Mouse (Mus musculus): ENCODE measurements at regions not wholly inside any gene's neighbourhood (a gene's known extent, or its start where the extent isn't known, plus 50 kb on each side); places are given as distances from the start of the nearest gene placed in this dataset.

DNA sequence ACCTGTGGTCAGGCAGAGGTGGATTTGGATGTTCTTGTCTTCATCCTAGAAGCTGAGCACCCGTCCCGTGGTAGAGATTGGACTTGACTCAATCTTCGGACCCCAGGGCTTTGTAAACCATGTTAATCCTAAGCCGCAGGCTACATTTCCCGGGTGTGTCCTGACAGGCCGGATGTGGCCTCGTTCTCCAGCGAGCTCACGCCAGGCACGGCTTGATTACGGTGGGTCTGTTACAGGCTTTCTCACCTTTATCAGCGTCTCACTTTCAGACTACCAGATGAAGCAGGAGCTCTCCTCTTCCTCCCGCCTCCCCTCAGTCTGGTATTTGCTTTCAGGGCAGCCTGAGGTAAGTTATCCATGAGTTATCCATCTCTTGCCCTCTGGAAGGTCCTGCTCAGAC, 156.4 kb upstream of the Six2 start:
- no peak for DNase-seq (ENCODE audit: low spot score in 2 of 2)

DNA sequence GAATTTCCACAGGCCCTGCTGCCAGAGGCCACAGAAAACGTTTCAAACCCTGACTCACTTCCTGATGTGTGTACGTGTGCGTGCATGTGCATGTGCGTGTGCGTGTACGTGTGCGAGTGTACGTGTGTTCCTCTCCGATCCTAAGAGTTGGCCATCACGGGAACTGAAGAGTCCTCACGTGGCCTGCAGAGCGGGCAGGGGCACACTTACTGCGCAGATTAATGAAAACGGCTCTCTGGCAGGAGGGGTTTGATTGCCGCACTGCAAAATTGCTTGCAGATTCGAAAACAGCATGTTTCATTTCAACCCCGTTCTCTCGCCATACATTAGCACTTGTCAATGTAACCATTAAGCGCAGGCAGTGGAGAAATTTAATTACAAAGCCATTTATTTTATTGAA, 135.0 kb upstream of the Six2 start:
- no peak for DNase-seq (ENCODE audit: low spot score in 2 of 2)

DNA sequence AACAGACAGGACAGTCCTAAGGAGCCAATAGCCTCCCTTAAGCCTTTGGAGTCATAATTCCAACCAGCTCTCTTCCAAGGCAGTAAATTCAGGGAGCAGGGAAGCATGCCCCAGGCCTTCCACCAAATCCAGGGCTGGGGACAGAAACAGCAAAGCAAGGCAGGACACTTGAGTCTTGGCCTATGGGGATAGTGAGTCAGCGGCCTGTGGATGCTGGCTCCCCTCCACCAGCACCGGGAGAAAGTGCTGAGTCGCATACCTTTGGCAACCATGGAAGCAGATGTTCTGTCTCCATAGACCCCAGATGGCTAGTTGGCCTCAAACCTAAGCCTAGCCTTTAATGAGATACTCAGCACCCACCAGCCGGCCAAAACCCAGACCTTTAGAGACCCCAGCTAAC, 133.8 kb upstream of the Six2 start:
- no peak for DNase-seq (ENCODE audit: low spot score in 2 of 2)

DNA sequence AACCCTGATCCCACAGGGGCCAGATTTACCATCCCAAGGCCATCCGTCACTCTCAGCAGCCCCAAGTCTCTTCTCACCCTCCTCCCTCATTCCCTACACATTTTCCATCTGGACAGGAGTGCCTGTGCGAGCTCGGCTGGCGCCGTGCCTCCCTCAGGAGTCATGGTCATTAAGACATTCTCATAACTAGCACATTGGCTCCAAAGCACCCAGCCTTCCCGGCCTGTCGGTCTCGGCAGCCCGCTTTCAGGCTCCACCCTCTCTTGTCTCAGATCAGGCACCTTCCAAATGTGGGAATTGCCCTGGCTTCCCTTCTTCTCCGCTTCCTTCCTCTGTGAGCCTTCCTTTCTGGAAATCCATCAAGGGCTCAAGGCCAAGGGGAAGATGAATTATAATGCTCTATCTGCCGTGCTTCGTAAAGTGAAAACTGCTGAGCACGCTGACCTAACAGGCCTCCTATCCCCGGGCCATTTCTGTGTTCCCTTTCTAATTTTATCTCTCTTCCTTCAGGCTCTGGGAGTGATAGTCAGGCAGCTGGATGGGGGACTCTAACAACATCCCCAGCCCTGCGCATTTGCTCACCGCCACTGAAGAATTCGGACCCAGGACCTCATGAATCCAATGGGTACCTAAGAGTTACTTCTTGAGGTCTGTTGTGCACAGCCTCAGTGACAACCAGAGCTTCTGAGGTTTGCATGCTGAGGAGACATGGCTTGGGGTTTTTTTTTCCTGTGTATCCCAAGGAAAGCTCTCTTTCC, 130.2 kb upstream of the Six2 start:
- no peak for DNase-seq (ENCODE audit: low spot score in 2 of 2)

DNA sequence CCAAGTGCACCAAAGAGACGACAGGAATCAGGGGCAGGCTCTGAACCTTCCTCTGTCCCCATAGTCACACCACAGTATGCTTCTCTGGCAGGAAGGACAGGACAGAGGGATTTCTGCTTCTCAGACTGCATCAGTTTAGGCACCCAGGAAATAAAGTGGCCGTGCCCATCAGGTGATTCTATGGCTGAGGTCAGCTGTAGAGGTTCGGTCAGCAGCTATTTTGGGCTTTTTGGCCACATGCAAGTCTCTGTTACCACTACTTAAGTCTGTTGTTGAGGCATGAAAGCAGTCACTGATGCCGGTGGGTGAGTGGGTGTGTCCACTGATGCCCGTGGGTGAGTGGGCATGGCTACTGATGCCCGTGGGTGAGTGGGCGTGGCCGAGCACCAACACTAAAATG, 128.4 kb upstream of the Six2 start:
- no peak for DNase-seq (ENCODE audit: low spot score in 2 of 2)

DNA sequence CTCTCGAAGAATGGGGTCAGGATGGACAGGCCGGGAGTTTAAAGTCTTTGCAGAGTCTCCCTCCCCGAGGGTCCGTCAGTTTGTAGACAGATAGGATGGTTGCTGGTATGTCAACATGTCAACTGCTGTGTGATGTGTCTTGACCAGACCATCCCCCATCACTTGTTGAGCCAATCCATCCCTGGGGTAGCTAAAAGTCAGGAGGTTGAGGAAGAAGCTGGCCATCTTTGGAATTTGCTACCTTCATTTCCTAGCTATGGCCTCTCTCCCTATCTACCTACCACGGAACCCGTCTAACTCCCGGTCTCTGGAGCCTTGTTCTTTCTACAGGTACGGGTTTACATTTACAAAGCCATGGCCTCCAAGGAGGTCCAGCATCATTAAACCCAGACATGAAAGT, 128.0 kb upstream of the Six2 start:
- no peak for DNase-seq (ENCODE audit: low spot score in 2 of 2)

DNA sequence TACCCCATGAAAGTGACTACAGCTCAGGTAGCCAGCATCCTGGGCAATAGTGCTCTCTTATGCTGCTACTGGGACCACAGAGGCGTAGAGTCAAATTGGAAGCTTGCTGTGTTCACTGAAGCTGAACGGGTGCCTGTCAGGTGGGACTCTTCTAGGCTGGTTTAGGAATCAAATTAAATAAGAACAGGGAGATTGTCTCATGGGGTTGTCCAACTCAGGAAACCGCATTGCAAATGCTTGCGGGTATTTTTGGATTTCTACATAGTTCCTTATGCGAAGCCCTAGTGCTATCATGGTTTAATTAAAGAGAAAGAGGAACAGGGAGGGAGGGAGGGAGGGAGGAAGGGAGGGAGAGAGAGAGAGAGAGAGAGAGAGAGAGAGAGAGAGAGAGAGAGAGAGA, 120.5 kb upstream of the Six2 start:
- DNase-seq (ENCODE audit: low spot score in 2 of 2), result no peak

DNA sequence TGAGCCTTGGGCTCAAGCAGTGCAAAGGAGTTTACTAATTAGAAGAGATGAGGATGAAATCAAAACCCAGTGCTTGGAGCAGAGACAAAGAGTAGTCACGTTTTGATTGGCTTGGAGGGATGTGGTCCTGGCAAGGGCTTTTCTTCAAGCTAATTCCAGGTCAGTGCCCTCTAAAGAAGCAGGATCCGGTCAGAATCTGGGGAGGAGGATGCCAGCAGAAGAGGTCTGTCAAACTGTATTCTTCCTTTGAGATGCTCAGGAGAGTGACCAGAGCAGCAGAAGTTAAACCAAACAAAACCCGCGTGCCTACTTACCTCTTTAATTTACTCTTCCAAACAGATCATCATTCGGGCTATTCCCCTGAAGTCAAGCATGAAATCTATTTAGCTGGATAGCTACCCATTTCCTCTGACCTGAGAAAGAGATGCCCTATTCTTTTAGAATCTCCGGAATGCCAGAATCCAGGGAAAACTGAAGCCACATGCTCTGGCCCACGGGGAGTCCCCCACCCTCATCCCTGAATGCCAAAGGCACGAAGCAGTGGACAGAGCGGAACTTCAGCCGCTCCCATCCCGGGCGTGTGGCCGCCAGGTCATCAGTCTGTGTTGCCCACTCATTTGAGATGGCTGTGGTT, 117.8 kb upstream of the Six2 start:
- DNase-seq (ENCODE audit: low spot score in 2 of 2), result no peak

DNA sequence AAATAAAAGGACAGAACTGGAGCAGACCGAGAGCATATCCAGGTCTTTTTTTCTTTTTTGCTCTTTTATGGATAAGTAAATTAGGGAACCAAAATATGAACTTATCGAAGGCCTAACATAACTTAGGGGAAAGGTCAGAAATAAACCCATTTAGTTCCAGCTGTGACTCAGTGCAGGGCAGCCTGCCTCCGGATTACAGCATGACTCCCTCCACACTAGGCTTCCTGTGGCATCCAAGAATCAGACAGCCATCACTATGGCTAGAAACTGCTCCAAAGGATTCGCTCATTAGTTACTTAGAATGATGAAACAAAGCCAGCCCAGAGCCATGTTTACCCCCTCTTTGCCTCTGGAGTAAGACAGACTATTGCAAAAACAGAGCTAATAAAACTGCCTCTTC, 116.6 kb upstream of the Six2 start:
- no peak for DNase-seq (ENCODE audit: low spot score in 2 of 2)

DNA sequence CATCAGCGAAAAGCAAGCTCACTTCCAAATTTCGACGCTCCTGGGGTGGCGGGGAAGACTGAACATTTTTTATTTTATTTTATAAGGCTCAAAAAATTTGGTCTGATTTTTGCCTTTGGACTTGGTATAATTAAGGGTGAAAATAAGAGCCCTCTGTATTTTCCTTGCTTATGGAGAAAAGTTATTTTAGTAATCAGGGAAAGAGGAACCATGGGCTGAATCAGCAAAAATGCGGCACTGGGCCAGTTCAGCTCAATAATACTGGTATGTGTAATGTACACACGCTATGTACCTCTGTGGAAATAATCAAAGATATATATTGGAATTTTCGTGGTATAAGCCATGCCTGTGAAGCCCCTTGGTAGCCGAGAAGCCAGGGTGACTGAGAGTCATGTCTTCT, 113.7 kb upstream of the Six2 start:
- DNase-seq (ENCODE audit: low spot score in 2 of 2), result no peak

DNA sequence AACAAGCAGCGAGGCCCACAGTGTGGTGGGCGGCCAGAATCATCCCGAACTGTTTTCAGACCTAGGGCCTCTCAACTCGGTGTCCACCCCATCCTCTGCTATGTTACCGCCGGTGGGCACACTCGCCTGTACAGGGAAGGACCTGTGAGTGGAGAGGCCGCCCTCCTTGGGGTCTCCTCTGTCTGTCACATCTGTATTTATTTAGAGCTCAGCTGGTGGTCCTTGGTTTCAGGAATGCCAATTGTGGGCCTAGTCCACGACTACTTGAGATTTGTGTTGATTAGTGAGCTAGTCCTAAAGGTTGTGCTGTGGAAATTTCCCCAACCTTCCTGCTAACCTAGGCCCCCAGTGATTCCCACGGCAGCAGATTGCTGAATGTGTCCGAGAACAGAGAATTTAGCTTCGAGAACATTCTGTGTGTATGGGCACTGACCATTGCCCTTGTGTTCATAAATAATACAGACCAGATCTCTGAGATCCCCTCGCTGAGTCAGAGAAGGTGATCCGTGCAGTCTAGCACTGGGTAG, 113.1 kb upstream of the Six2 start:
- DNase-seq (ENCODE audit: low spot score in 2 of 2), result no peak

DNA sequence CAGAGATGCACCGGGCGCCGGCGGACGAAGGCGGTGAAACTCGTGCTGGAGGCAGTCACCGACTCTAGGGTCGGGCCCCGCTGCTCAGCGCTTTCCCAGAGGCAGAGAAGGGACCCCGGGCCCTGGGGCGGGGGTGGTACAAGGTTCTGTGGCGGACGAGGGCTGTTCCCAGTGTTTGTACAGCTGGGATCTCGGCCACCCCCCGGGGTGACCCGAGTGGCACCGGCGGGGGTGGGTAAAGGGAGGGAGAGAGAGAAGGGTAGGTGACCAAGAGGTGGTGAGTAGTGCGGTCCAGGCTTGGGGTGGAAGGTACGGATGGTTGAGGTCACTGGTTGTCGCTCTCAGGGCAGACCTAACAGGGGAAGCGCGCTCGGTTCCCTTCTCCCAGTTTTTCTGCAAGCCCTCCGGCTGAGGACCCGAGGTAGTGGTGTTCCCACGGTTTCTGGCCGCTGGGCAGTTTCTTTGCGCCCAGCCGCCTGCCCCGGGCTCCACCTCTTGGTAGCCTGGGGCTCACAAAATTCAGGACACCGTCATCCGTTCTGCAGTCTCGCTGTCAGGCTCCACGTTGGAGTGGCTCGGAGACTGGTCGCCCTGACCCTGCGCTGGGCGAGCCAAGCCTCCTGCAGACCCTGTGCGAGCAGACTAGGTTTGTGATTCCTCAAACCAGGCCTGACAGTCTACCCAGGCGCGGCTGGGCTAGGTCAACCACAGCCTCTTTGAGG, 112.4 kb upstream of the Six2 start:
- DNase-seq (ENCODE audit: low spot score in 2 of 2), result no peak

DNA sequence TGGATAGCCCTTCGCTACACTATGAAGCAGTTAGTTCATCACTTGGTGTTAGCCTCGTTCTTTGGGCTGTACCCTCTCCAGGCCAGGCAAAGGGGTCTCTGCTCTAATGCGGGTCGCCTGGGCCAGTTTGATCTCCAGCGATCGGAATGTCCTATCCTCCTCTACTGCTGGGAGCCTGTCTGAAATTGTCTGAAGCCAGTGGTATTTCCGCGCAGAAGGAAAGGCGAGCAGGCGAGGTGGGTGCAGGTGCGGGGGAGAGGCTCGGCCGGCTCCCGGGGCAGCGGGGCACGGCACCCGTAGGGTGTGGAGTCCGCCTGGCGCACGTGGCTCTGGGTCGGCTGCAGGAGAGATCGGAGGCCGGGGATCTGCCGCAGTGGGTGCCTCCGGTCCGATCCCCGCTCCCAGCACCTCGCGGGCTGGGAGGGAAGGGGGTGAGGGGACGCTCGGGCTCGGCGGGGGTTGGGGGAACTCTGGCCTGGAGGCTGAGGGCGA, 111.8 kb upstream of the Six2 start:
- no peak for DNase-seq (ENCODE audit: low spot score in 2 of 2)

DNA sequence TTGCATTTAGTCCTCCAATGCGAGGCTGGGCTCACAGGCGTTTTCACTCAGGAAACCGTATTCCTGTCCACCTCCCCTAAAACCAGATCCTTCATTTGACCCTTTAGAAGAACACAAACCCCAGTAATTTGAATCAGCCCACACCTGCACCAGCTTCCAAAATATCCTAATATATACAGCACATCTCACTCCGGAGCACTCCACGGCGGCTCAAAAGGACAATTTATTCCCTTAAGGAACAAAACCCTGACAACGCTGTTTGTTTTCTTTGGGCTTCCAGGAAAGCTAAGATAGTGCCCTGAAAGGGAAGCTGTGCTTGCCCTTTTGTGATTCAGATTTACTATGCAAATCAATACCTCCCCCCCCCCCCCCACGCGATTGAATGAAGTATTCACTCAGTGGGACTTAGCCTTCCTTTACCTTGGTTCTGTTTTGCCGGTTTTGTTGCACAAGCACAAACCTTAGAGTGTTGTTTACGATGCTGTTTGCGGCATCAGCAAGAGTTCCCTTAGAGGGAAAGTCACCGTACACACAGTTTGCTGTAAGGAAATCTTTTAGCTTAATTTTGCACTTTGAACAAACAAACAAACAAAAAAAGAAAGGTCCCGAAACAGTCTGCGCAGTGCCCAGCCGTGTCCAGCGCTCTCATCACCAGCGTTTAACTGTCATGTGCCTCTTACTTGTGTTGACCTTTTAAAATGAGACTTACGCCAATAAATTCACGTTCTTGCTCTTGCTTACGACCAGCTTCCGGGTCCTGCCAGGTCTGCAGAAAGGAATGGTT, 111.2 kb upstream of the Six2 start:
- no peak for DNase-seq (ENCODE audit: low spot score in 2 of 2)

DNA sequence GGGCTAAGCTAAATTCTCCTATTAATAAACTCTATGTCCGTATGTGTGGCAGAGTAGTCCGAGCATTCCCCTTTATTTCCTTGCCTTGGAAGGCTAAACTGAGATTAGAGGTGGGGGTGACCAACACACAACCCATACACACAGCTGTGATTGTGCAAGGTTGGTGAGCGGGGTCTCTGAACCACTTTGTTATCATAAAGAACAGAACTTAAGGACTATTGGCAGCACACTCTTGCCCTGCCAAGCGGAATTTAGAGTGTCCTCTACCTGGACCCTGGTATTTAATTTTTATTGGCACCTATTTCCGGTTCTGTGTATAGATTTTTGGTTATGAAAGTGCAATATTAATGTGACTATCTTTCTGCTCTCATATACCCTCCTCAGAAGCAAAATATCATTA, 109.7 kb upstream of the Six2 start:
- no peak for DNase-seq (ENCODE audit: low spot score in 2 of 2)

DNA sequence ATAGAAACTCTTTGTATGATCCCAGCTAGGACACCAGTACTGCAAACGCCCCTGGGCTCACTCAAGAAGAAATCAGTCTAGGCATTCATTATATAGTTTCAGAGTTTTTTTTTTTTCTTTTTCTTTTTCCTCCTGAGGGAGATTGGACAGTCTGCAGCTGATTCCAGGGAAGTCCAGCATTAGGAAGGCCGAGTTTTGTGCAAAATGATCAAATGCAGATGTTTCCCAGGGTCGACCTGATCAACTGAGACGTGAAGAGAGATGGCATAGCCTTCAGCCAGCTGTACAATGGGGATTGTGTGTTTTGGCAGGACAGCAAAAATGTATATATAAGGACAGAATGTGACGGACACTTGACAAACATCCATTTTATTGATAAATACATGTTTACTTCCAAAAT, 107.7 kb upstream of the Six2 start:
- DNase-seq (ENCODE audit: low spot score in 2 of 2), result no peak

DNA sequence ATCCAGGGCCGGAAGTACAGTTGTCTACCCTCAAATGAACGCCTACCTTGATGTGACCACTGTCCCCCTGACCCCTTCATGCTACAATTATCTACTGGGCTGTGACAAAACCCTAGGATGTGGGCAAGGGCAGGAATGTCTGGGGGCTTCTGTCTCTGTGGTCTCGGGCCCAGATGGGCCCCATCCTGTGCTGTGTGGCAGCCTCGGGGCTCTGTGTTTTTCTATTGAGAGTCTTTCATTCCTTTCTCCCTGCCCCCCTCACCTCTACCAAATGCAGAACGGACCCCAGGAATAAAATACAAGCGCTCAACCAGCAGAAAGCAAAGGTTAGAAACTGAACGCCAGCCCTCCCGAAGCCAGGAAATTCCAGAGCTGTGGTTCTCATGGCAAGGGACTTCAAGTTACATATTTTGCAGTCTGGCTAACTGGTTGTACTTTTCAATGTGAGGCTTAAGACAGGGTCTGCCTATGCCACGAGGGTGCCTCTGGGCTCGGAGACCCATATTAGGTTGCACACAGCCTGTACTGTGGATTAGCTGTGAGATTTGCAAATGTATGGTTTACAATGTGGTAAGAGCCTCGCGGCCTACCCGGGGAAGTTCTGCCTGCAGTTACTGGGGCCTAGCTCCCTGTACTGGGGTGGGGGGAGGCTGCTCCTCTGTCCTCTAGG, 97.7 kb upstream of the Six2 start:
- no peak for DNase-seq (ENCODE audit: low spot score in 2 of 2)

DNA sequence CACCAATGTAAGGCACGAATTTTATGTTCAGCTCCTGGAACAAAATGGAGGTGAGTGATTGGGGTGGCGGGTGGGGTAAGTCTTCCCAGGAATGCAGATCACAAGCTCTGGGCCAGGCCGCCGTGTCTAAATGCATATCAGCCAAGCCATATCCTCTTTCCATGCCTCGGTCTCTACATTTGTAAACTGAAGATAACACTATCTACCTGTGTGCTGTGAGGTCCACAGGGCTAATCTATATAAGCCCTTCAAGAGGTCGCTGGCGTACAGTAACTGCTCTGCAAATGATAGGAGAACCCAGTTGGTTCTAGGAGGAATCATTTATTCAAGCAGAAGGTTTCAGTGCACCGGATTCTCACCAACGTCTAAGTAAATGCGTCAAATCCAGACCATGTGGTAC, 92.4 kb upstream of the Six2 start:
- no peak for DNase-seq (ENCODE audit: low spot score in 2 of 2)

DNA sequence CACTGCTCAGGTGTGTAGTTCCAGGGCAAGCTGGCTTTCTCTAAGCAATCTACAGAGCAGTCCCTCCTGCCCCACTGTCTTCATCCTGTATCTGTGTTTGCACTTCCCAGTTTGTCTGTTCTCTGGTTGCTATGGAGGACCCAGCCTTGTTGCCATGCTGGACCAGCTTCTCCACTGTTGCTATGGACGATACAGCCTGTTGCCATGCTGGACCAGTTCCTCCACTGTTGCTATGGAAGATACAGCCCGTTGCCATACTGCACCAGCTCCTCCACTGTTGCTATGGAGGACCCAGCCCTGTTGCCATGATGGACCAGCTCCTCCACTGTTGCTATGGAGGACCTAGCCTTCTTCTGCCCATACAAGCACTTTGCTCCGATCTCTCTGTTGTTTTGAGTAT, 88.8 kb upstream of the Six2 start:
- DNase-seq (ENCODE audit: low spot score in 2 of 2), result no peak

DNA sequence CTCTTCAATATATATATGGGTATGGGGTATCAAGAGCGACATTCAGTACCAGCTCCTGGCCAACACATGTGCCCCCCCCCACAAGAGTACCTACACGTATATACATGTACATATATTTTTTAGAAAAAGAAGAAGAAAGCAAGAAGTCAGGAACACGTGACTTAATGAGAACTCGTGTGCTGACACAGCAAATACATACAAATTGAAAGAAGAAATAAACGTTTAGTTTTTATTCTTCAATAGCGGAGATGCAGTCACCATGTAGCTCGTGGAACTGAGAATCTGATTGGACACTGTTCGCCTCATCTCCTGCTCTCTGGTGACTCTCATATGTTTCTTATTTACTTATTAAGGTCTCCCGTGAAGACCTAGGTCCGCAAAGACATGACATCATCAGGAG, 80.3 kb upstream of the Six2 start:
- no peak for DNase-seq (ENCODE audit: low spot score in 2 of 2)

DNA sequence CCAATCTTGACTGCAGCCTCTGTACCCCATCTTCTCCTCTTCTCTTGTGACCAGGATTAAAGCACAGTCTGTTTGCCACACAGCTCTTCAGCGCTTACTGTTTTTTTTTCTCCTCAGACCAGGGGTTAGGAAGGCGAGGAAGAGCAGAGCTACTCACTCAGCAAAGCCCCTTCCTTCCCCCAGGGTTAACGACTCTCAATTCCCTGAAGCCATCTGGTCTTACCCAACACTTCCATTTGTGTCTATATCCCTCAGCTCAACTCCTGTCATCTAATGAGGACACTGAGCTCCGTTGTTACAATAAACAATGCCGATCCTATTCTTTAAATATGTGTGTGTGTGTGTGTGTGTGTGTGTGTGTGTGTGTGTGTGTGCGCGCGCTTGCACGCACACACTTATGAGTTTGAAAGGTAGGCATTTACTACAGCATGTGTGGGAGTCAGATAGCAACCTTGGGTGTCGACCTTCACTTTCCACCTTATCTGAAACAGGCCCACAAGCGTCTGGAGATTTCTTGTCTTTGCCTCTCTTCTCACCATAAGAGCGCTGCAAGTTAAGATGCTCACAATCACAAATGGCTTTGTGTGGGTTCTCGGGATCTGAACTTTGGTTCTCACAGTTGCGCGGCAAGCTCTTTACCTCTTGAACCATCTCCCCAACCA, 79.3 kb upstream of the Six2 start:
- DNase-seq (ENCODE audit: low spot score in 2 of 2), result no peak

Data from thymus, postnatal 10 days (tissue).